In the genomic region with DNA sequence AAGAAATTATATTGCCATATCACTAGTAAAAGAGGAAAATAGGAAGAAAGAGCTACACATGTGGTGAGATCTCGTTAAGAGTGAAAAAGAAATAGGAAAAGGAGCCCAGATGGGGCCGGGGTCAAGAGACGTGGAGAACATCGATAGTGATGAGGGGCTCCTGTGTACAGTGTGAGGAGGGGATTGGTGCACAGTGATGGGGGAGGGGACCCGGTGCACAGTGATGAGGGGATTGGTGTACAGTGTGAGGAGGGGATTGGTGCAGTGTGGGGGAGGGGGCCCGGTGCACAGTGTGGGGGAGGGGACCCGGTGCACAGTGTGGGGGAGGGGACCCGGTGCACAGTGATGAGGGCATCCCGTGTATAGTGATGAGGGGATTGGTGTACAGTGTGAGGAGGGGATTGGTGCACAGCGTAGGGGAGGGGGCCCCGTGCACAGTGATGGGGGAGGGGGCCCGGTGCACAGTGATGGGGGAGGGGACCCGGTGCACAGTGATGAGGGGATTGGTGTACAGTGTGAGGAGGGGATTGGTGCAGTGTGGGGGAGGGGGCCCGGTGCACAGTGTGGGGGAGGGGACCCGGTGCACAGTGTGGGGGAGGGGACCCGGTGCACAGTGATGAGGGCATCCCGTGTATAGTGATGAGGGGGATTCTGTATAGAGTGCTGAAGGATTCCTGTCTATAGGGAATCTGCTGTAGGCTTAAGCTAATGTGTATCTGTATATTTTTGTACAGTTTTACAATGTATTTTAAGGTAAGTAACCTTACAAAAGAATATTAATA, we compare ENCODE assay signal across 7 mouse cellular contexts. TPM values are rescaled to one million over a fixed set of nuclear protein-coding genes. Genes with fewer than 3 reads are reported as not detected.
ATAC-seq lines count a peak whose summit lies in the region.
"Not testable (repeated sequence)": the region's sequence is repeated elsewhere in the genome, so short reads cannot be mapped to it uniquely, and the experiment has no call there.

No protein-coding gene starts in this region.

- ATAC-seq in embryonic facial prominence, embryonic 12.5 days (ENCODE audit: insufficient number of reproducible peaks, insufficient read depth, low FRiP score, low TSS enrichment): peak; percentile 74; the same call in 1 of the 2 replicates
- peak; percentile 59 for ATAC-seq in forebrain, embryonic 15.5 days (replicated peaks)
- ATAC-seq in hindbrain, embryonic 13.5 days (ENCODE audit: low FRiP score): peak; percentile 75
- 0 out of 2 replicates have a peak, but pooled peaks have one; percentile 24 for ATAC-seq in kidney, embryonic 14.5 days (ENCODE audit: low FRiP score, low TSS enrichment)
- peak; percentile 32; the same call in 1 of the 2 replicates for ATAC-seq in liver, embryonic 12.5 days
- peak; percentile 70 for ATAC-seq in midbrain, embryonic 13.5 days
- peak; percentile 56 for ATAC-seq in neural tube, embryonic 13.5 days (ENCODE audit: low read depth)

- H3K9ac ChIP-seq in embryonic facial prominence, embryonic 12.5 days; forebrain, embryonic 15.5 days (replicated peaks); hindbrain, embryonic 13.5 days; kidney, embryonic 14.5 days (ENCODE audit: low read depth, low read length); liver, embryonic 12.5 days; midbrain, embryonic 13.5 days (replicated peaks); neural tube, embryonic 13.5 days: not testable (repeated sequence)

- H3K4me1 ChIP-seq in embryonic facial prominence, embryonic 12.5 days; forebrain, embryonic 15.5 days; hindbrain, embryonic 13.5 days (replicated peaks); kidney, embryonic 14.5 days (ENCODE audit: control insufficient read depth, insufficient read depth, low read length); liver, embryonic 12.5 days; midbrain, embryonic 13.5 days (replicated peaks); neural tube, embryonic 13.5 days (replicated peaks): not testable (repeated sequence)

- H3K27me3 ChIP-seq in embryonic facial prominence, embryonic 12.5 days; forebrain, embryonic 15.5 days; hindbrain, embryonic 13.5 days; kidney, embryonic 14.5 days (ENCODE audit: control insufficient read depth, insufficient read depth, low read length); liver, embryonic 12.5 days (replicated peaks); midbrain, embryonic 13.5 days; neural tube, embryonic 13.5 days: not testable (repeated sequence)

- H3K9me3 ChIP-seq in embryonic facial prominence, embryonic 12.5 days; forebrain, embryonic 15.5 days; hindbrain, embryonic 13.5 days; kidney, embryonic 14.5 days (ENCODE audit: control insufficient read depth, low read length); liver, embryonic 12.5 days (replicated peaks); midbrain, embryonic 13.5 days; neural tube, embryonic 13.5 days: not testable (repeated sequence)

- not testable (repeated sequence) for H3K4me3 ChIP-seq in embryonic facial prominence, embryonic 12.5 days; forebrain, embryonic 15.5 days; hindbrain, embryonic 13.5 days; kidney, embryonic 14.5 days (ENCODE audit: low read length); liver, embryonic 12.5 days; midbrain, embryonic 13.5 days (replicated peaks); neural tube, embryonic 13.5 days

- H3K27ac ChIP-seq in embryonic facial prominence, embryonic 12.5 days; forebrain, embryonic 15.5 days (replicated peaks); hindbrain, embryonic 13.5 days; kidney, embryonic 14.5 days (ENCODE audit: low read depth, low read length); liver, embryonic 12.5 days; midbrain, embryonic 13.5 days; neural tube, embryonic 13.5 days (replicated peaks): not testable (repeated sequence)

- whole genome bisulfite sequencing in embryonic facial prominence, embryonic 12.5 days: 81% methylated on average over 17 of the region's 17 CpGs
- 91% methylated on average over 17 of the region's 17 CpGs for WGBS in forebrain, embryonic 15.5 days
- WGBS in hindbrain, embryonic 13.5 days: 93% methylated on average over 14 of the region's 17 CpGs
- 91% methylated on average over 13 of the region's 17 CpGs for WGBS in kidney, embryonic 14.5 days
- 83% methylated on average over 15 of the region's 17 CpGs for WGBS in liver, embryonic 12.5 days (ENCODE audit: insufficient replicate concordance)
- 93% methylated on average over 16 of the region's 17 CpGs for WGBS in midbrain, embryonic 13.5 days
- WGBS in neural tube, embryonic 13.5 days: 94% methylated on average over 16 of the region's 17 CpGs

- H3K36me3 ChIP-seq in embryonic facial prominence, embryonic 12.5 days; forebrain, embryonic 15.5 days; hindbrain, embryonic 13.5 days; kidney, embryonic 14.5 days (ENCODE audit: control insufficient read depth, insufficient read depth, low read length); midbrain, embryonic 13.5 days; neural tube, embryonic 13.5 days: not testable (repeated sequence)
- peaks cover 52% of the 10 kb centered on the region for H3K36me3 ChIP-seq in liver, embryonic 12.5 days

- not testable (repeated sequence) for H3K4me2 ChIP-seq in embryonic facial prominence, embryonic 12.5 days (replicated peaks); forebrain, embryonic 15.5 days (replicated peaks); hindbrain, embryonic 13.5 days; kidney, embryonic 14.5 days (replicated peaks; ENCODE audit: low read depth, low read length); liver, embryonic 12.5 days; midbrain, embryonic 13.5 days (replicated peaks); neural tube, embryonic 13.5 days

RNA-seq across cellular contexts. Expression of gene Asah2, which starts 23.9 kb away (rescaled TPM):
- polyA plus RNA-seq in embryonic facial prominence, embryonic 12.5 days (2016; fragmentation: Nextera tagmentation; extraction: Ambion mirVana): 1.6 and 1.7 TPM in 2 replicates
- 0.33 and 0.48 TPM in 2 replicates for polyA plus RNA-seq in forebrain, embryonic 15.5 days (2015; fragmentation: Nextera tagmentation; extraction: Ambion mirVana)
- 0.79 and 1.7 TPM in 2 replicates for polyA plus RNA-seq in hindbrain, embryonic 13.5 days (2015; fragmentation: Nextera tagmentation; extraction: Ambion mirVana)
- polyA plus RNA-seq in kidney, embryonic 14.5 days (2014; fragmentation: Nextera tagmentation; extraction: Ambion mirVana): 1.6 and 1.8 TPM in 2 replicates
- polyA plus RNA-seq in liver, embryonic 12.5 days (2016; fragmentation: Nextera tagmentation; extraction: Ambion mirVana): 0.48 TPM in 2 replicates
- polyA plus RNA-seq in midbrain, embryonic 13.5 days (2015; fragmentation: Nextera tagmentation; extraction: Ambion mirVana): 0.40 and 0.77 TPM in 2 replicates
- 0.77 and 0.93 TPM in 2 replicates for polyA plus RNA-seq in neural tube, embryonic 13.5 days (2015; fragmentation: Nextera tagmentation; extraction: Ambion mirVana)

Comparison
In these comparisons a context has a peak if more than half of its experiments do, and no peak if none do; other contexts are left out.
1. ATAC-seq: peak in every context shown above with its lines; median percentile 75 in hindbrain, embryonic 13.5 days; 74 in embryonic facial prominence, embryonic 12.5 days; 70 in midbrain, embryonic 13.5 days; 59 in forebrain, embryonic 15.5 days; 56 in neural tube, embryonic 13.5 days; 32 in liver, embryonic 12.5 days; 24 in kidney, embryonic 14.5 days.